Mouse (Mus musculus): ENCODE measurements around the gene Mdc1. TPM values are rescaled to one million over a fixed set of nuclear protein-coding genes. Genes with fewer than 3 reads are reported as not detected.

Gene Mdc1
- polyA plus RNA-seq, 1 experiment from 2014 or later, result 27.2 TPM

DNA sequence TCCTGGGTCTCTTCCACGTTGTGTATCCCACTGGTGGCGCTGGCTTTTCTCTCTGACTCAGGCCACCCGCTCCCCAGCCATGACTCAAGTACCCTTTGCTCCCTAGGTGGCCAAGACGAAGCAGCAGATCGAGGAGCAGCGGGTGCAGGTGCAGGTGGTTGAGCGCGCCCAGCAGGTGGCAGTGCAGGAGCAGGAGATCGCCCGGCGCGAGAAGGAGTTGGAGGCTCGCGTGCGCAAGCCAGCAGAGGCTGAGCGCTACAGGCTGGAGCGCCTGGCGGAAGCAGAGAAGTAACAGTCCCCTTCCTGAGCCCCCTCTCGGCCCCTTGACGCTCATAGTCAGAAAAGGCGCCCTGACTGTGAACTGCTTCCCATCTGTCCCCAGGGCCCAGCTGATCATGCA is 11.6 kb upstream of the Mdc1 start:
- no peak overlapping the region for H3K4me2 ChIP-seq (ENCODE audit: low read depth, low read length, severe bottlenecking)
- peaks cover 14% of the 10 kb centered on the region for H3K36me3 ChIP-seq (ENCODE audit: control insufficient read depth, insufficient read depth, low read length)
- no peaks in the 10 kb centered on the region for H3K9me3 ChIP-seq (ENCODE audit: control insufficient read depth, low read length)
- H3K27ac ChIP-seq (ENCODE audit: low read depth, low read length), result no peak overlapping the region
- H3K27me3 ChIP-seq (ENCODE audit: control insufficient read depth, insufficient read depth, low read length), result no peaks in the 10 kb centered on the region
- WGBS, result 1% methylated on average over 21 of the region's 21 CpGs
- H3K4me3 ChIP-seq (ENCODE audit: low read depth, low read length), result no peak overlapping the region
- no peak overlapping the region; the same call in 1 of the 2 replicates for H3K9ac ChIP-seq (ENCODE audit: low read length)
- H3K4me1 ChIP-seq (replicated peaks; ENCODE audit: control insufficient read depth, insufficient read depth, low read length), result peaks cover 7% of the 10 kb centered on the region; the same call in 1 of the 2 replicates
- peak; percentile 92 for DNase-seq (ENCODE audit: low spot score)
- ATAC-seq (replicated peaks; ENCODE audit: low FRiP score), result peak; percentile 63

DNA sequence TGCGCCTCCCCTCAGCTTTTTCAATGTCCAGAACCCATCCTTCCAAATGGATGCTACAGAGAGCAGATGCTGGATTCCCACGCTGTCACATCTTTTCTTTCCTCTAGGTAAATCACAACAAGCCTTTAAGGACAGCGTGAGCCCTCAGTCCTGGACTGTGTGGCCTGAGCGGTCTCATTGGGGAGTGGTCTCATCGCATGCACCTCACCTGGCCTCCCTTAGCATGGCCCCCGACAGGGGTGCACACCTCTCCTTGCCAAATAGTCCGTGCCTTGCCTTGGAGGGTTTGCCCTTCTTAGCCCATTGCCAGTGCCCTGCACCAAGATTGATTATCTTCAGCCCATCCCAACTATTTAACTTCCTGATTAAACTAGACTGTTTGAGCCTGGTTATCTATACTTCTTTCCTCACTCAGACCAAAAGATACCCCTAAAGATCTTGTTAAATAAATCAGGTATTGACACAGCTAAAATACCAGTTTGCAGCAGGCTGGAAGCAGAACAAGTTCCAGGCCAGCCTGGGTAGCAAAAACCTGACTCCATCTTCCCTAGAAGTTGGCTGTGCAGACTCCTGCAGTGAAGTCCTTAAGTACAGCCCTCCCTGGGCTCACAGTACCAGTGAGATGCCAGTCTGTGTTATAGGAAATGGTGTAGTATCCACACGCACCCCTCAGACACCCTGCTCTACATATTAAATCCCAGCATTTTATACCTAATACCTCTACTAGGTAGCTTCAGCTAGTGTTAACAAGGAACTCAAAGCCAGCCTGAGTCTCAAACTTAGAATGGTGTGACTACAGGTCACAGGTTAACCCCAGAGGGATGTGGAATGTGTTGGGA is 8.7 kb upstream of the Mdc1 start:
- Histone ChIP-seq H3K9ac (ENCODE audit: low read length) (0 out of 2 replicates have a peak overlapping the region, but pooled peaks have one; percentile 12), H3K4me1 (replicated peaks; ENCODE audit: control insufficient read depth, insufficient read depth, low read length) (peaks cover 18% of the 10 kb centered on the region), H3K27ac (ENCODE audit: low read depth, low read length) (no peak overlapping the region), H3K9me3 (ENCODE audit: control insufficient read depth, low read length) (no peaks in the 10 kb centered on the region), H3K4me3 (ENCODE audit: low read depth, low read length) (no peak overlapping the region), H3K36me3 (ENCODE audit: control insufficient read depth, insufficient read depth, low read length) (peaks cover 26% of the 10 kb centered on the region), H3K4me2 (ENCODE audit: low read depth, low read length, severe bottlenecking) (no peak overlapping the region), H3K27me3 (ENCODE audit: control insufficient read depth, insufficient read depth, low read length) (no peaks in the 10 kb centered on the region)
- WGBS, result 70% methylated on average over 8 of the region's 8 CpGs
- DNase-seq (ENCODE audit: low spot score), result no peak
- no peak for ATAC-seq (replicated peaks; ENCODE audit: low FRiP score)

DNA sequence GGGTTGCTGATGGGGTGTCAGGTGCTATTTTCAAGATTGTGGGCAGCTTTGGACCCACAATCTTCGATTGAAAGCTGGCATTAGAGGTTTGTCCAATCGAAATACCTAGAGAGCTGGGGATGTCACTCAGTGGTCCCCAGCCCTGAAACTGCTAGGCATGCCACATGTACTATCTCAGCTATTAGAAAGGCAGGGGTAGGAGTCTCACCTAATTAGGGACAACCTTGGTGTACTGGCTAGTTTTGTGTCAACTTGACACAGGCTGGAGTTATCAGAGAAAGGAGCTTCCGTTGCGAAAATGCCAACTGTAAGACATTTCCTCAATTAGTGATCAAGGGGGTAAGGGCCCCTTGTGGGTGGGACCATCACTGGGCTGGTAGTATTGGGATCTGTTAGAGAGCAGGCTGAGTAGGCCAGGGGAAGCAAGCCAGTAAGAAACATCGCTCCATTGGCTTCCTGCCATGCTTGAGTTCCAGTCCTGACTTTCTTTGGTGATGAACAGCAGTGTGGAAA is 8.0 kb upstream of the Mdc1 start:
- DNase-seq (ENCODE audit: low spot score), result no peak
- Histone ChIP-seq H3K4me2 (ENCODE audit: low read depth, low read length, severe bottlenecking) (no peak overlapping the region), H3K9ac (ENCODE audit: low read length) (no peak overlapping the region), H3K27ac (ENCODE audit: low read depth, low read length) (no peak overlapping the region), H3K27me3 (ENCODE audit: control insufficient read depth, insufficient read depth, low read length) (no peaks in the 10 kb centered on the region), H3K4me1 (replicated peaks; ENCODE audit: control insufficient read depth, insufficient read depth, low read length) (peaks cover 18% of the 10 kb centered on the region), H3K4me3 (ENCODE audit: low read depth, low read length) (no peak overlapping the region), H3K36me3 (ENCODE audit: control insufficient read depth, insufficient read depth, low read length) (peaks cover 24% of the 10 kb centered on the region), H3K9me3 (ENCODE audit: control insufficient read depth, low read length) (no peaks in the 10 kb centered on the region)
- 29% methylated on average over 5 of the region's 5 CpGs for WGBS
- no peak for ATAC-seq (replicated peaks; ENCODE audit: low FRiP score)

DNA sequence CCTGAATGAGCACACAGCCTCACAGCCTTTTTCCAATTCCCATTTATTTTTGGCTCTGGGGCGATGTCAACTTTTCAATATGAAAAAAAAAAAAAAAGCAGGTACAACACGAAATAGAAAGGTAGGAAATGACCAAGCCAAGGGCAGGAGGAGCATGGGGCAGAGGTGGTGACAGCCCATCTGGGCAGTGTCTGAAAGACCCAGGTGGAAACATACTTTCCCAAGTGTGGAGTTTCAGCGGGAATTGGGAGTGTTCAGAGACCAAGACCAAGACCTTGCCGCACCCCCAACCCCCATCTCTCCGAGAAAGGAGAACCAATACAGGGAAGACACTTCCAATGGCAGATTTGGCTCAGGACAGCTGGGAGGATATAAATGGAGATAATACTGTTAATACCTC is 7.4 kb upstream of the Mdc1 start:
- ATAC-seq (replicated peaks; ENCODE audit: low FRiP score) (no peak), DNase-seq (ENCODE audit: low spot score) (no peak)
- Histone ChIP-seq H3K27me3 (ENCODE audit: control insufficient read depth, insufficient read depth, low read length) (no peaks in the 10 kb centered on the region), H3K36me3 (ENCODE audit: control insufficient read depth, insufficient read depth, low read length) (peaks cover 24% of the 10 kb centered on the region), H3K9ac (ENCODE audit: low read length) (no peak overlapping the region; the same call in 1 of the 2 replicates), H3K4me1 (replicated peaks; ENCODE audit: control insufficient read depth, insufficient read depth, low read length) (peaks cover 18% of the 10 kb centered on the region), H3K27ac (ENCODE audit: low read depth, low read length) (no peak overlapping the region), H3K9me3 (ENCODE audit: control insufficient read depth, low read length) (no peaks in the 10 kb centered on the region), H3K4me2 (ENCODE audit: low read depth, low read length, severe bottlenecking) (no peak overlapping the region), H3K4me3 (ENCODE audit: low read depth, low read length) (peak overlapping the region; percentile 10)
- WGBS, result 54% methylated on average over 5 of the region's 5 CpGs

- Histone ChIP-seq H3K27me3 (ENCODE audit: control insufficient read depth, insufficient read depth, low read length) (no peaks in the 10 kb centered on the region), H3K36me3 (ENCODE audit: control insufficient read depth, insufficient read depth, low read length) (peaks cover 24% of the 10 kb centered on the region), H3K9me3 (ENCODE audit: control insufficient read depth, low read length) (no peaks in the 10 kb centered on the region), H3K4me2 (ENCODE audit: low read depth, low read length, severe bottlenecking) (peak overlapping the region; percentile 83), H3K4me3 (ENCODE audit: low read depth, low read length) (peak overlapping the region; percentile 76), H3K9ac (ENCODE audit: low read length) (peak overlapping the region; percentile 39), H3K27ac (ENCODE audit: low read depth, low read length) (no peak overlapping the region), H3K4me1 (replicated peaks; ENCODE audit: control insufficient read depth, insufficient read depth, low read length) (peaks cover 22% of the 10 kb centered on the region)
- DNase-seq (ENCODE audit: low spot score), result no peak
- 82% methylated on average over 26 of the region's 26 CpGs for WGBS
- no peak for ATAC-seq (replicated peaks; ENCODE audit: low FRiP score)
Observed at GRCm38 (mm10) chr17:35834696-35835422, 6.5 kb upstream of the Mdc1 start.

- Histone ChIP-seq H3K36me3 (ENCODE audit: control insufficient read depth, insufficient read depth, low read length) (peaks cover 24% of the 10 kb centered on the region), H3K4me3 (ENCODE audit: low read depth, low read length) (peak overlapping the region; percentile 76), H3K27me3 (ENCODE audit: control insufficient read depth, insufficient read depth, low read length) (no peaks in the 10 kb centered on the region), H3K9ac (ENCODE audit: low read length) (peak overlapping the region; percentile 94; the same call in 1 of the 2 replicates), H3K9me3 (ENCODE audit: control insufficient read depth, low read length) (no peaks in the 10 kb centered on the region), H3K27ac (ENCODE audit: low read depth, low read length) (no peak overlapping the region), H3K4me2 (ENCODE audit: low read depth, low read length, severe bottlenecking) (peak overlapping the region; percentile 83), H3K4me1 (replicated peaks; ENCODE audit: control insufficient read depth, insufficient read depth, low read length) (peaks cover 18% of the 10 kb centered on the region)
- WGBS, result 80% methylated on average over 26 of the region's 26 CpGs
- no peak for DNase-seq (ENCODE audit: low spot score)
- no peak for ATAC-seq (replicated peaks; ENCODE audit: low FRiP score)
Observed at GRCm38 (mm10) chr17:35835424-35836140, 5.7 kb upstream of the Mdc1 start.

- 9% methylated on average over 24 of the region's 24 CpGs for WGBS
- H3K4me2 ChIP-seq (ENCODE audit: low read depth, low read length, severe bottlenecking), result peak overlapping the region; percentile 83
- DNase-seq (ENCODE audit: low spot score) (peak; percentile 89), ATAC-seq (replicated peaks; ENCODE audit: low FRiP score) (no peak)
- H3K9ac ChIP-seq (ENCODE audit: low read length), result peak overlapping the region; percentile 94
- H3K4me3 ChIP-seq (ENCODE audit: low read depth, low read length), result peak overlapping the region; percentile 76
- peaks cover 18% of the 10 kb centered on the region for H3K4me1 ChIP-seq (replicated peaks; ENCODE audit: control insufficient read depth, insufficient read depth, low read length)
- H3K36me3 ChIP-seq (ENCODE audit: control insufficient read depth, insufficient read depth, low read length), result peaks cover 24% of the 10 kb centered on the region
- H3K27ac ChIP-seq (ENCODE audit: low read depth, low read length), result peak overlapping the region; percentile 97
- H3K27me3 ChIP-seq (ENCODE audit: control insufficient read depth, insufficient read depth, low read length), result no peaks in the 10 kb centered on the region
- no peaks in the 10 kb centered on the region for H3K9me3 ChIP-seq (ENCODE audit: control insufficient read depth, low read length)
Observed at GRCm38 (mm10) chr17:35836178-35836965, 4.9 kb upstream of the Mdc1 start.

All from forebrain, embryonic 11.5 days (tissue).